Mouse (Mus musculus): ENCODE results near the gene Gm10401.

Gm10401 gene

DNA sequence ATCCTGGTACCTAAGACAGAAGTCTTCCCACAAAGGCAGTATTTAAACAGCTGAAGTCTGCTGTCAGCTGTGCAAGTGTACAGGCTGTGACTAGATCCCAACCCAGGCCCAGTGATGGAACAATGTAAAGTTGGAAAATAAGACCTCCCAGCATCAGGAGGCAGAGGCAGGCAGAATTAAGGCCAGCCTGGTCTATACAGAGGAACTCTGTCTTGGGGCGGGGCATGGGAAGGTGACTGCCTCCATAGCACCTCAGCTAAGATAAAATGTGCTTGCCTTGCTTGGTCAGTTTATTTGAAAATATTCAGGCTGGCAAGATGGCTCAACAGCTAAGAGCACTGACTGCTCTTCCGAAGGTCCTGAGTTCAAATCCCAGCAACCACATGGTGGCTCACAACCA lies 27.6 kb downstream of the Gm10401 start:
- no peak for DNase-seq (ENCODE audit: low spot score)

- no peak for DNase-seq (ENCODE audit: low spot score)
These were observed 28.5 kb downstream of the Gm10401 start for GRCm38 (mm10) chr5:115069611-115070010.

DNA sequence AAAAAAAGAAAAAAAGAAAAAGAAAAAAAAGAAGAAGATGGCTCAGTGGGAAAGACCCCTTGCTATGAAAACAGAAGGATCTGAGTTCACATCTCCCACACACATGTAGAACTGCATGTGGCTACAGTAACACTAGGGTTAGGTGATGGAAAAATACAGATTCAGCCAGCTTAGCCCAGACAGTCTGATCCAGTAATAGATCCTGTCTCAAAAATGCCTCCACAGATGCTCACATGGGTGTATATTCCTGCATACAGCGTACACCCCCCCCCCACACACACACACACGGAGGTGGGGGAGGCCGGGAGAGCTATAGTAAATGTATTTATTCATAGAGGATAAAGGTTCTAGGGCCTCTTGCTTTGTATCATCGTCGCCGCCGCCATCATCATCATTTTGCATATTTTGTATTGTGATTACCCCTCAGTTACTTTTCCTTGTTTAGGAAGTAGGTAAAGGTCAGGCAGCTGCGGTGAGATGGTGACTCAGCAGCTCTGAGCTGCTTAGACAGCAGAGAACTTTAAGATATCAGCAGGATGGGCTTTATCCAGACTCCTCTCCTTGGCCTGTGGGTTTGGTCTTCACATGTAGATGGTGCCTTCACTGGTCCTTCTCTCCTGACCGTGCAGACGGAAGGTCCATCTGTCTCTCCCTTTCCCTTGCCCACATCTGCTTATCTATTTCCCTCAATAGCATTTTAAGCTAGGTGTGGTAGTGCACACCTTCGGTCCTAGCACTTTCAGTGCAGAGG lies 29.2 kb downstream of the Gm10401 start:
- DNase-seq (ENCODE audit: low spot score) = no peak

DNA sequence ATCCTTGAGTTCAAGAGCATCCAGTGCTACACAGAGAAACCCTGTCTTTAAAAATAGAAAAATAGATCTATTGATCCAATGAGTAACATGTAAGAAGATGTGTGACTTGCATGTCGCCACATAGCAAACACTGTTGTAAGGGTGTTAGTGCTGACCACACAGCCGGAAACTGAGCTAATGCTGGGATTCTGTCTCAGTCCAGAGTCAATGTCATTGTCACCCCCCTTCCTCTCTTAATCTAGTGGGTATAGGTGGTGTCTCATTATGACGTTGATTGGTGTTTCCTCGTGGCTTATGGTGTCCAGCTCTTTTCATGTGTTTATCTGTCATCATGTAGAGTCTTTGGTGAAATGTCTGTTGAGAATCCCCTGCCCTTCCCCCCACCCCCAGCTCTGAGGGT lies 31.9 kb downstream of the Gm10401 start:
- DNase-seq (ENCODE audit: low spot score) = no peak

GRCm38 (mm10) chr5:115063391-115063790 lies 34.7 kb downstream of the Gm10401 start:
- no peak for DNase-seq (ENCODE audit: low spot score)

DNA sequence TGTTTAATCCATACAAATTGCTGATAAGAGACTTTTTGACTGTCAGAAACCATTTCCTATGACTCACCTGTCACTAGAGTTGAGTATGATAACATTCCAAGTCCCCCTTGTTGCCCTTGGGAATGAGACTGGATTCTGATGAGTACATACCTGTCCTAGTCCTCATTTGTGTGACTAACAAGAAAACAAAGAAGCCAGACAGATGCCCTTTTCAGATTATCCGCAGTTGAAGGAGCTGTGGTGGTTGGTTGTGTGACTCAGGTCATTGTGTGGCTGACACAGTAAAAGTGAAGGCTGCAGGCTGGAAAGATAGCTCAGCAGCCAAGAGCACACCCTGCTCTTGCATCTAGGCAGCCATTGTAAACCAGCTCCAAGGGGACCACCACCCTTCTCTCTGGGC lies 35.5 kb downstream of the Gm10401 start:
- DNase-seq (ENCODE audit: low spot score) = no peak

DNA sequence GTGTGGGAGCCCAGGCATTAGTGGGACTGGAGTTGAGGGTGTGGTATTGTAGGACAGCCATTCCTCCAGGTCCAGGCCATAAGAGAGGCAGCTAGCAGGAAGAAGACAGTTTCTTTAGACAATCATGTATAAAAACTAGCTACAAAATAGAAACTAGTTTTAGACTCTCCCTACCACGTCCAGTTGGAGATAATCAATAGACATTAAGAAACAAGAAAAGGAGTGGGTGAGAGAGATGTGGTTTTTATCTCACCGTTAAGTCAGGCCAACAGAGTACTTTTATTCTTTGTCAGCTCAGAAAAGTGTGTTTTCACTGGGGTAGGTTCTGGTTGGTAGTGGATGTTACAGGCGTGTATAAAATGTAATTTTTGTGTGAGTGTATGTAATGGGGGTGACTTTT lies 37.1 kb downstream of the Gm10401 start:
- no peak for DNase-seq (ENCODE audit: low spot score)

DNA sequence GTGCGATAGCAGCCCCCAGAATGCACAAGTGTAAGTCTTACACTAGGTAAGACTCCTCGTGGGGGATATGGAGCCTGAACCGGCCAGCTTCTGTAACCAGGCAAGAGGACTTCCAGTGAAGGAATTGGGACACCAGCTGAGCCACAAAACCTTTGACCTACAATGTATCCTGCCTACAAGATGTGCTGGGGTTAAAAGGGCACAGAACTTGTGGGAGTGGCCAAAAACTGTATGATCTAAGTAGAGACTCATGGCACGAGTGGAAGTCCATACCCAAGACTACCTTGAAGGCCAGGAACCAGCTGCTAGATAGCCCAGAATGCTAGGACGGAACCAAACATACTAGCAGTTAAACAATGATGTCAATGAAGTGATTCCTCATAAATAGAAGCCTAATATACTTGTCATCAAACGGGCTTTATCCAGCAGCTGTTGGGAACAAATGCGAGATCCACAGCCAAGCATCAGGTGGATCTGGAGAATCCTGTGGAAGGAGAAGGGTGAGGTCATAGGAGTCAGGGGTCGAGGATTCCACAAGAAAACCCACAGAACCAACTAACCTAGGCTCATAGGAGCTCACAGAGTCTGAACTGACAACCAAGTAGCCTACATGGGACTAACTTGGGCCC lies 37.9 kb downstream of the Gm10401 start:
- DNase-seq (ENCODE audit: low spot score) = no peak

DNA sequence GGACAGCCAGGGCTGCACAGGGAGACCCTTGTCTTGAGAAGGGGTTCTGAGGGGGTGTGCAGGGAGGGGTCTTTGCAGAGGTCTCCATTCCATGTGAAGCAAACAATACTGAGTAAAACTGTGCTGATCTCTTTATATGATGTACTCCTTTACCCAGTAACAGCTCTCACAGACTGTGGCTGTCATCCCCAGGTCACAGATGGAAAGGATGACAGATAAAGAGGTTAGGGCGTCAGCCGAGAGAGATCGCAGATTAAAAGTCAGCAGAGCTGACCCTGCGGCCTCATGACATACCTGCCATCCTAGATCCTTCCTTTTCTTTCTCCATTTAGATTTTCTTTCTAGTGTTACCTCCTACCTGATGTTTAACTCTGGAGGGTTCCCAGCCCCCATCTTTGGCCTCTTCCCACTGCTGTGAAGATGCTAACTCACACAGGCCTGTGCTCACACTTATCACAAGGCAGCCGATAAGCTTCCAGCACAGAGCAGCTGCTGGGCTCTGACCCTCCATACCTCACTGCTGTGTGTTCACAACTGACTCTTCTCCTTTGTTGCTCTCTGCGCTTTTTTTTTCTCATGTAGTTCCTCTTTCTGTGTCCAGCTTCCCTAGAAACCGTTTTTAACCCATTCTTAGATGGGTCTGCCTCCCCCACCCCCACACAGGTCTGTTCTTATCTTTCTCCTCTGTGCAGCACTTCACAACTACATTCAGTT lies 39.4 kb downstream of the Gm10401 start:
- DNase-seq (ENCODE audit: low spot score) = no peak

DNA sequence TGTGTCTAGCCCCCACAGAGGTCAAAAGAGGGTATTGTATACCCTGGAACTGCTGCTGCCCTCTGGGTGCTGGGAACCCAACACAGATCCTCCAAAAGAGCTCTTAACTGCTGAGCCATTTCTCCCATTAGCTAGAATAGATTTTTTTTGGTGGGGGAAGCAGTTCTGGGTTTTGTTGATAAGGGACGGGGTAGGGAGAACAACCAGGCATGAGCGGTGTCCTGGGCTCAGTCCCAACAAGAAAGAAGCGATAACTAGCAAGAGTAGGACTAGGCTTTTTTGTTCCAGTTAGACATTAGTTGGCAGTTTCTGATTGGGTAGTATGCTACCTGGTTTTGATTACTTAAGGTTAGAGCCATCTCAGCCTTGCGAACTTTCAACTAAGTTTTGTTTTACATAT lies 40.9 kb downstream of the Gm10401 start:
- no peak for DNase-seq (ENCODE audit: low spot score)

DNA sequence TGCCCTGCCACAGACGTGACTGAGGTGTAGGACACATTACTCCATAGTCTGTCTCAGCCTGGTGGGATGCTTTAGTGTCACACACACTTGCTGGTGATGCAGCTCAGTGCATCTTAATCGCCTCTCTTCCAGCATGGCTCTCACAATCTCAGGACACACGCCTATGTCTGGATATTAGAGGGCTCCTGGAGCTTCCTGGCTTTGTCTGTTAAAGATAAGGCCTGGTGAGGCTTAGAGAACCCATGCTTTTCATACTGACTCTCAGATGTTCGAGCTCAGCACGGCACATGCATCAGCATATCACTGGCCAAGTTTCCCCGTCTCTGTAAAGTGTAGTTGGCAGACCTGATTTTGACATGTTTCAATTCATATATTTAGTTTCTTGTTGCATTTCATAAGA lies 42.7 kb downstream of the Gm10401 start:
- DNase-seq (ENCODE audit: low spot score) = no peak

- no peak for DNase-seq (ENCODE audit: low spot score)
These were observed 44.2 kb downstream of the Gm10401 start for GRCm38 (mm10) chr5:115053791-115054396.

DNA sequence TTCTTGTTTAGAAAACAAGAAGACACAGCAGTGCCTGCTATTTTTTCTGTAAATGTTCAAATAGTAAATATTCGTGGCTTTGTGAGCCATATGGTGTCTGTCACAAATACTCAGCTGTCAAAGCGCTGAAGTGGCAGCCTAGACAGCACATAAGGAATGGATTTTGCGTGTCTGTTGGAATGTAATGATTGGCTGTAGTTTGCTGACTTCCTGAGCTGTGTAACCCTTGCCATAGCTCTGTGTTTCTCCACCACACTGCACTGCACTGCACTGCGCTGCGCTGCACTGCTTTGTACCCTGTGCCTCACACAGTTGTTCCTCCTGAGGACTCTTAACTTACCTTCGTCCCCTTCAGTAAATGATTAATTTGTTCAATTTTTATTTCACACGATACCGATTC lies 45.5 kb downstream of the Gm10401 start:
- DNase-seq (ENCODE audit: low spot score) = no peak

- no peak for DNase-seq (ENCODE audit: low spot score)
These were observed 47.3 kb downstream of the Gm10401 start for GRCm38 (mm10) chr5:115050776-115051175.

DNA sequence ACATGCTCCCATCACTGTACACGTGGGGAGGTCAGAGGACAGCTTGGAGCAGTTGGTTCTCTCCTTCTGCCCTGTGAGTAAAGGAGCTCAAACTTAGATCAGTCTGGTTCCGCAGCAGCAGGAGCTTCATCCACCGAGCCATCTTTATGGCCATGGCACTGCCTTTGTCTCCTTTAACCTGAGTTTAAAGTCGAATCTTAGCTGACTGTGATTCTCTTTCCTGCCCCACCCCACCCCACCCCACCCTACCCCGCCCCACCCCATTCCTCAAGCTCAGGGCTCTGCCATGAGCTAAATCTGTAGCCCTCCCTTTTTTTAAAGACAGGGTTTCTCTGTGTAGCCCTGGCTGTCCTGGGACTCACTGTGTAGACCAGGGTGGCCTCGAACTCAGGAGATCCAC lies 48.4 kb downstream of the Gm10401 start:
- DNase-seq (ENCODE audit: low spot score) = no peak
